Comparison of ENCODE assay signal across 28 mouse cellular contexts in genomic region chr8:88983468-88983867, GRCm38 (mm10).
"Had no signal": no experiment of that assay in that cellular context is flagged by ENCODE, and none has a peak within 500 bp of the region (broad histone marks: within the 10 kb centered on the region; RNA-seq: fewer than 3 reads in every experiment).

No protein-coding gene starts in this region.

- H3K36me3 ChIP-seq: embryonic facial prominence, embryonic 10.5 days; embryonic facial prominence, embryonic 12.5 days; embryonic facial prominence, embryonic 13.5 days; embryonic facial prominence, embryonic 15.5 days; forebrain, embryonic 10.5 days; forebrain, embryonic 12.5 days; forebrain, embryonic 15.5 days had no signal

- DNase-seq: cerebellum, adult 8-10 months; cerebellum, adult 9-10 months; cerebellum, adult 9-11 months; cerebellum, postnatal 10 days; cerebellum, postnatal 14 days; cerebellum, postnatal 25 days; cerebellum, postnatal 36 days; embryo, embryonic 11 days; forebrain, postnatal 0 days; gastrocnemius, adult 2 months; gastrocnemius, postnatal 10 days; gastrocnemius, postnatal 14 days; gastrocnemius, postnatal 25 days; gastrocnemius, postnatal 36 days; heart, adult 11 months; heart, adult 18-20 months; heart, adult 2 months had no signal

- H3K4me3 ChIP-seq: embryonic facial prominence, embryonic 10.5 days; embryonic facial prominence, embryonic 12.5 days; embryonic facial prominence, embryonic 13.5 days; embryonic facial prominence, embryonic 15.5 days; erythroblast, embryonic 14.5 days; forebrain, embryonic 10.5 days; forebrain, embryonic 12.5 days; forebrain, embryonic 13.5 days; forebrain, embryonic 15.5 days; gastrocnemius, adult 2 months; heart, adult 2 months had no signal

- H3K9me3 ChIP-seq: embryonic facial prominence, embryonic 10.5 days; embryonic facial prominence, embryonic 12.5 days; embryonic facial prominence, embryonic 13.5 days; embryonic facial prominence, embryonic 15.5 days; forebrain, embryonic 10.5 days; forebrain, embryonic 12.5 days; forebrain, embryonic 13.5 days; forebrain, embryonic 15.5 days had no signal

- H3K27me3 ChIP-seq: embryonic facial prominence, embryonic 12.5 days; embryonic facial prominence, embryonic 13.5 days; embryonic facial prominence, embryonic 15.5 days; forebrain, embryonic 12.5 days; forebrain, embryonic 13.5 days; forebrain, embryonic 15.5 days had no signal

- ATAC-seq: forebrain, embryonic 13.5 days; forebrain, embryonic 14.5 days; forebrain, embryonic 15.5 days; forebrain, embryonic 16.5 days; forebrain, postnatal 0 days had no signal

- H3K27ac ChIP-seq: embryonic facial prominence, embryonic 10.5 days; embryonic facial prominence, embryonic 12.5 days; embryonic facial prominence, embryonic 13.5 days; embryonic facial prominence, embryonic 15.5 days; forebrain, embryonic 10.5 days; forebrain, embryonic 12.5 days; forebrain, embryonic 13.5 days; forebrain, embryonic 15.5 days; gastrocnemius, adult 2 months; heart, adult 2 months had no signal

- H3K9ac ChIP-seq: embryonic facial prominence, embryonic 12.5 days; embryonic facial prominence, embryonic 13.5 days; embryonic facial prominence, embryonic 15.5 days; forebrain, embryonic 12.5 days; forebrain, embryonic 13.5 days; forebrain, embryonic 15.5 days; forebrain, postnatal 0 days had no signal

- H3K4me1 ChIP-seq: embryonic facial prominence, embryonic 12.5 days; embryonic facial prominence, embryonic 13.5 days; embryonic facial prominence, embryonic 15.5 days; forebrain, embryonic 12.5 days; forebrain, embryonic 13.5 days; forebrain, embryonic 15.5 days had no signal

- H3K4me2 ChIP-seq: embryonic facial prominence, embryonic 12.5 days; embryonic facial prominence, embryonic 13.5 days; embryonic facial prominence, embryonic 15.5 days; forebrain, embryonic 12.5 days; forebrain, embryonic 13.5 days; forebrain, embryonic 15.5 days had no signal
